Mouse (Mus musculus): ENCODE results near the gene Khdrbs1. TPM values are rescaled to one million over a fixed set of nuclear protein-coding genes. Genes with fewer than 3 reads are reported as not detected.
A peak's percentile ranks its signal among the peaks of the same experiment; 100 is the strongest.
"Not testable (repeated sequence)": the region's sequence is repeated elsewhere in the genome, so short reads cannot be mapped to it uniquely, and the experiment has no call there.

Khdrbs1 gene
- polyA plus RNA-seq, 1 experiment: 40.9 TPM

GRCm38 (mm10) chr4:129767782-129768181 lies 25.7 kb upstream of the Khdrbs1 start:
- TF ChIP-seq POLR2A (IDR thresholded peaks at IDR 0.05; ENCODE audit: low read depth, low read length) (no peak), CTCF (IDR thresholded peaks at IDR 0.05; ENCODE audit: extremely low read depth, insufficient read depth, insufficient read length, insufficient replicate concordance) (no peak)
- H3K4me1 ChIP-seq (ENCODE audit: control insufficient read depth, insufficient read depth, insufficient read length): peaks cover 13% of the 10 kb centered on the region; the same call in 1 of the 2 replicates
- H3K27ac ChIP-seq (ENCODE audit: insufficient read depth, low read length): no peak overlapping the region
- no peaks in the 10 kb centered on the region for H3K27me3 ChIP-seq (ENCODE audit: control insufficient read depth, insufficient read depth, low read length)
- WGBS: 79% methylated on average over 8 of the region's 8 CpGs
- DNase-seq (ENCODE audit: low read depth in 1 of 2, low spot score in 2 of 2): no peak
- no peak overlapping the region for H3K4me3 ChIP-seq (ENCODE audit: extremely low read depth, insufficient read depth, insufficient read length)
- no peaks in the 10 kb centered on the region for H3K36me3 ChIP-seq (ENCODE audit: control insufficient read depth, insufficient read depth, low read length)

GRCm38 (mm10) chr4:129765351-129765750 lies 23.2 kb upstream of the Khdrbs1 start:
- TF ChIP-seq POLR2A (IDR thresholded peaks at IDR 0.05; ENCODE audit: low read depth, low read length) (no peak), CTCF (IDR thresholded peaks at IDR 0.05; ENCODE audit: extremely low read depth, insufficient read depth, insufficient read length, insufficient replicate concordance) (no peak)
- WGBS: 47% methylated on average over 3 of the region's 3 CpGs

GRCm38 (mm10) chr4:129762496-129762895 lies 20.4 kb upstream of the Khdrbs1 start:
- not testable (repeated sequence) for H3K27ac ChIP-seq (ENCODE audit: insufficient read depth, low read length); DNase-seq (ENCODE audit: low read depth in 1 of 2, low spot score in 2 of 2); H3K4me1 ChIP-seq (ENCODE audit: control insufficient read depth, insufficient read depth, insufficient read length); H3K27me3 ChIP-seq (ENCODE audit: control insufficient read depth, insufficient read depth, low read length); H3K4me3 ChIP-seq (ENCODE audit: extremely low read depth, insufficient read depth, insufficient read length); H3K36me3 ChIP-seq (ENCODE audit: control insufficient read depth, insufficient read depth, low read length)
- WGBS: 69% methylated on average over 1 of the region's 1 CpGs

More at GRCm38 (mm10) chr4:129765351-129765750, 23.2 kb upstream of the Khdrbs1 start:
- Histone ChIP-seq H3K27ac (ENCODE audit: insufficient read depth, low read length) (no peak overlapping the region), H3K36me3 (ENCODE audit: control insufficient read depth, insufficient read depth, low read length) (no peaks in the 10 kb centered on the region), H3K4me1 (ENCODE audit: control insufficient read depth, insufficient read depth, insufficient read length) (peaks cover 3% of the 10 kb centered on the region; the same call in 1 of the 2 replicates), H3K4me3 (ENCODE audit: extremely low read depth, insufficient read depth, insufficient read length) (no peak overlapping the region), H3K27me3 (ENCODE audit: control insufficient read depth, insufficient read depth, low read length) (no peaks in the 10 kb centered on the region)
- no peak for DNase-seq (ENCODE audit: low read depth in 1 of 2, low spot score in 2 of 2)

DNA sequence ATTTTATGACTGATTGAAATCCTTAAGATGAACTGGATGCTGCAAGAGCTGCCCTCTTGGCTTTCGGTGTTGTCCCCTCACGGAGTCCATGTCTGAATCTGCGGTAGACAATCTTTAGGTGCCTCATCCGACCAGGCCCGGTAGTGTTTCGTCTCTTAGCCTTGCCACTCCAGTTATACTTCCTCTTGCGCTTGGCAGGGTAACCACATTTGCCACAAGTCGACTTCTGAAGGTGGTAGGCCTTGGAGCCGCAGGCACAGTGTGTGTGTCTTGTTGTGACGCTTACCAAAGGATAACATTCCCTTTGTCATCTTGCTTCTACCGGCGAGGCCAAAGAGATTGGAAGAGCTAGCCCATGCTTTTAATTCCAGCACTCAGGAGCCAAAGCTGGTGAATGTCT lies 19.5 kb upstream of the Khdrbs1 start:
- 9% methylated on average over 12 of the region's 12 CpGs for WGBS
- no peaks in the 10 kb centered on the region for H3K36me3 ChIP-seq (ENCODE audit: control insufficient read depth, insufficient read depth, low read length)
- peak overlapping the region; percentile 19; the same call in 1 of the 2 replicates for H3K27ac ChIP-seq (ENCODE audit: insufficient read depth, low read length)
- H3K4me1 ChIP-seq (ENCODE audit: control insufficient read depth, insufficient read depth, insufficient read length): no peaks in the 10 kb centered on the region
- no peak overlapping the region for H3K4me3 ChIP-seq (ENCODE audit: extremely low read depth, insufficient read depth, insufficient read length)
- no peaks in the 10 kb centered on the region for H3K27me3 ChIP-seq (ENCODE audit: control insufficient read depth, insufficient read depth, low read length)
- DNase-seq (ENCODE audit: low read depth in 1 of 2, low spot score in 2 of 2): peak; percentile 54 to 72
- TF ChIP-seq CTCF (IDR thresholded peaks at IDR 0.05; ENCODE audit: extremely low read depth, insufficient read depth, insufficient read length, insufficient replicate concordance): no peak
- TF ChIP-seq POLR2A (IDR thresholded peaks at IDR 0.05; ENCODE audit: low read depth, low read length): no peak

GRCm38 (mm10) chr4:129755455-129755854 lies 13.4 kb upstream of the Khdrbs1 start:
- Histone ChIP-seq H3K27me3 (ENCODE audit: control insufficient read depth, insufficient read depth, low read length) (no peaks in the 10 kb centered on the region), H3K27ac (ENCODE audit: insufficient read depth, low read length) (peak overlapping the region; percentile 88), H3K4me3 (ENCODE audit: extremely low read depth, insufficient read depth, insufficient read length) (no peak overlapping the region), H3K36me3 (ENCODE audit: control insufficient read depth, insufficient read depth, low read length) (no peaks in the 10 kb centered on the region), H3K4me1 (ENCODE audit: control insufficient read depth, insufficient read depth, insufficient read length) (peaks cover 14% of the 10 kb centered on the region; the same call in 1 of the 2 replicates)
- DNase-seq (ENCODE audit: low read depth in 1 of 2, low spot score in 2 of 2): no peak
- 34% methylated on average over 1 of the region's 1 CpGs for WGBS
- TF ChIP-seq CTCF (IDR thresholded peaks at IDR 0.05; ENCODE audit: extremely low read depth, insufficient read depth, insufficient read length, insufficient replicate concordance) (no peak), POLR2A (IDR thresholded peaks at IDR 0.05; ENCODE audit: low read depth, low read length) (no peak)

DNA sequence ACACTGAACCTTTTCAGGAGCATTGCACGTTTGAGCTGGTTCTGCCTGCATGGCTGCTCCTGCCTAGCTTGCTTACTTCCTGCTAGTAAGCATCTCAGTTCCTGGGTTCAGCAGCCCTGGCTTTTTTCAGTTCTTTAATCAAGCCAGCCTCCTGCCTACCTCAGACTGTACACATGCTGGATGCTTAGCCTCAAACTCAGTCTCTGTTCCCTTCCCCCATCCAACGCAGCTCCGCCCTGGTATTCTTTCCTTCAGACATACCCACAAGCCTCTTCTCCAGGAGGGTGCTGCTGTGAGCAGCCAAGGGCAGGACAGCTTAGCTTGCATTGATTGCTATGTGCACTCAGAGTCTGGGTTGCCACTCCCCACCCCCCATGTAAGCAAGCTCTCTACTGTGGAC lies 12.6 kb upstream of the Khdrbs1 start:
- WGBS: 20% methylated on average over 3 of the region's 3 CpGs
- no peaks in the 10 kb centered on the region for H3K27me3 ChIP-seq (ENCODE audit: control insufficient read depth, insufficient read depth, low read length)
- TF ChIP-seq POLR2A (IDR thresholded peaks at IDR 0.05; ENCODE audit: low read depth, low read length): no peak; the same call in 1 of the 2 replicates
- TF ChIP-seq CTCF (IDR thresholded peaks at IDR 0.05; ENCODE audit: extremely low read depth, insufficient read depth, insufficient read length, insufficient replicate concordance): no peak
- H3K36me3 ChIP-seq (ENCODE audit: control insufficient read depth, insufficient read depth, low read length): no peaks in the 10 kb centered on the region
- H3K4me3 ChIP-seq (ENCODE audit: extremely low read depth, insufficient read depth, insufficient read length): no peak overlapping the region
- peak; percentile 55 to 63 for DNase-seq (ENCODE audit: low read depth in 1 of 2, low spot score in 2 of 2)
- peak overlapping the region; percentile 88 for H3K27ac ChIP-seq (ENCODE audit: insufficient read depth, low read length)
- H3K4me1 ChIP-seq (ENCODE audit: control insufficient read depth, insufficient read depth, insufficient read length): peaks cover 14% of the 10 kb centered on the region; the same call in 1 of the 2 replicates

DNA sequence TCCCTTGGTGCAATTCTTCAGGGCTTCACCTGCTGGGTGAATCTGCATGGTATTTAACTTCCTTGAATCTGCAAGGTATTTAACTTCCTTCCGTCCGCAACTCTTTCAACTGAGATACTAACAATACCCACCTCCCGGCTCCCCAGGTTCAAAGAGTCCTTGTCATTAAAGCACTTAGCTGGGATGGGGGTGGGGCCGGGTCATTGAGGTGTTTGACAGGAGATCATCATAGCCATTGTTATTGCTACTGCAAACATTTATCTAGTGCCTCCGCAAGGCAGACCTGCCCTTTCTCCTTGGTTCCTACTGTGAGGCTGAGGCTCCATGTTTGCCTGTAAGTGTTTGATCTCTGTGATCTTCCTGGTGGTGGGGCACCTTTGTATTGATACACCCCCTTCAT lies 8.3 kb upstream of the Khdrbs1 start:
- H3K4me1 ChIP-seq (ENCODE audit: control insufficient read depth, insufficient read depth, insufficient read length): peaks cover 13% of the 10 kb centered on the region; the same call in 1 of the 2 replicates
- no peak for DNase-seq (ENCODE audit: low read depth in 1 of 2, low spot score in 2 of 2)

More for the DNA sequence above, 8.3 kb upstream of the Khdrbs1 start:
- H3K27ac ChIP-seq (ENCODE audit: insufficient read depth, low read length): no peak overlapping the region
- H3K4me3 ChIP-seq (ENCODE audit: extremely low read depth, insufficient read depth, insufficient read length): no peak overlapping the region
- 84% methylated on average over 5 of the region's 5 CpGs for WGBS
- no peaks in the 10 kb centered on the region for H3K36me3 ChIP-seq (ENCODE audit: control insufficient read depth, insufficient read depth, low read length)
- no peaks in the 10 kb centered on the region for H3K27me3 ChIP-seq (ENCODE audit: control insufficient read depth, insufficient read depth, low read length)
- TF ChIP-seq POLR2A (IDR thresholded peaks at IDR 0.05; ENCODE audit: low read depth, low read length) (no peak), CTCF (IDR thresholded peaks at IDR 0.05; ENCODE audit: extremely low read depth, insufficient read depth, insufficient read length, insufficient replicate concordance) (no peak)

Data from spleen, adult 2 months (tissue).